Mouse (Mus musculus) heart, embryonic 10.5 days (tissue): ENCODE measurements at regions not wholly inside any gene's neighbourhood (a gene's known extent, or its start where the extent isn't known, plus 50 kb on each side); places are given as distances from the start of the nearest gene placed in this dataset.

Experiments used
- DNase-seq: peaks from one replicate; pipeline ENCODE4 v3.0.0-alpha.2; 2017; ENCODE audit warnings: low spot score
- H3K27ac ChIP-seq: fragments of 300-500 bp; sonication (generic); 2 replicates; pipeline ENCODE4 v1.5.1; 2016; ENCODE audit warnings: mild to moderate bottlenecking
- H3K27me3 ChIP-seq: fragments of 300-500 bp; sonication (generic); 2 replicates; pipeline ENCODE4 v1.6.1; 2016; ENCODE audit warnings: mild to moderate bottlenecking; ENCODE audit not compliant: poor library complexity, insufficient read depth, severe bottlenecking
- H3K36me3 ChIP-seq: fragments of 300-500 bp; sonication (generic); 2 replicates; pipeline ENCODE4 v1.6.1; 2016; ENCODE audit warnings: mild to moderate bottlenecking, moderate library complexity
- H3K4me1 ChIP-seq: fragments of 300-500 bp; sonication (generic); 2 replicates; pipeline ENCODE4 v1.6.1; 2016; ENCODE audit warnings: mild to moderate bottlenecking
- H3K4me3 ChIP-seq: fragments of 300-500 bp; sonication (generic); 2 replicates; pipeline ENCODE4 v1.5.1; 2016; ENCODE audit warnings: mild to moderate bottlenecking, moderate library complexity
- H3K9me3 ChIP-seq: fragments of 300-500 bp; sonication (generic); 2 replicates; pipeline ENCODE4 v1.6.1; 2016; ENCODE audit warnings: mild to moderate bottlenecking, moderate library complexity
- WGBS: fragments of 180-500 bp; shearing (Covaris S2); methylation state at CpG from one replicate; pipeline ENCODE4 v1.1.7; 2016; 5-methylcytosine and 5-hydroxymethylcytosine counted together

DNA sequence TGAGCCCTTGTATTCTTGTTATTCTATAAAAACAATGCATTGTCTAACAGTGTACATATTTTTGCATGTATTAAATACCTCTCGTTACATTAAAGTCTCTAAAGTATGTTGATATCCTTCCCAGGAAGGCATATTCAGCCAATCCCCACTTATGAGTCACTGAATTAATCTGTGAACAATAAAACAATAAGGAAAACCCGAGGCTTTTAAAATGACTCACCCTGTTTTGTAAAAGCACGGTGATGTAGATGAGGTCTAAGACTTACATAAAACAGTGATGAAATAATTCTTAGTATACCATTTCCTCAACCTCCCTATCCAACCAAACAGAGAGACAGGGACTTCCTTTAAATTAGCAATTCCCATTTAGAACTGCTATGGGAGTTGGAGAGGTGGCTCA, 95.8 kb downstream of the Asb7 start:
- H3K36me3 ChIP-seq: no peaks in the 10 kb centered on the region
- H3K4me1 ChIP-seq: no peaks in the 10 kb centered on the region
- WGBS: 76% methylated on average over 3 of the region's 3 CpGs
- H3K9me3 ChIP-seq: no peaks in the 10 kb centered on the region
- H3K27me3 ChIP-seq: no peaks in the 10 kb centered on the region
- H3K27ac ChIP-seq: no peak overlapping the region
- DNase-seq: no peak
- H3K4me3 ChIP-seq: no peak overlapping the region

DNA sequence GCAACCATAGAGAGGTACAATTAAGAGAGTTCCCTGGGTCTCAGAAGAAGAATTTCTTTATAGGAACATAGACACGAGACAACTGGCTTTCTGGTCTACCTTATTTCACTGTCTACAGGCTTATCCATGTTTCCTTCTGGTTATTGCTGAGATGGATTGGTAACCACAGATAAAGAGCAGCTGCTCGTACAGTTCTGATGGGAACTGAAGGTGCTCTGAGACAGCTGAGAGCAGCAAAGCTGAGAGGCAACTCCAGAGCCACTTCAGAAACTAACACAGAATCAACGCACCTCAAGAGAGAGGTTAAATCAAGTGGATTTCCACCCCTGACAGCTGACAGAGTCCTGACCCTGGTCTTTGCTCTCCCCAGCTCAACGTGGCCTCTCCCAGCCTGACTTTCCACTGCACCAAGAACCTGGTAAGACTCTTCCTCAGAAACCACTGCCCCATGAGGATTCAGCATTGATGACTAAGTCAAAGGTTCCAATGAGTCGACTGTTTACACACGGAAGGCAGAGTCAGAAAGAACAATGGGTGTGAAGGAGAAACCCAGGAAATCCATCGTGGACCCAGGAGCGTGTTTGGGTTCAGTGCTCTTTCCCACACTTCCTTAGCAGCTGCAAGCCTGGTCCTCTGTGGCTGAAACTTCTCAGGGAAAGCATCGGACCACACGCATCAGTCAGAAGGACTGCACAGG, 97.7 kb downstream of the Asb7 start:
- H3K4me1 ChIP-seq: no peaks in the 10 kb centered on the region
- no peaks in the 10 kb centered on the region for H3K36me3 ChIP-seq
- no peak for DNase-seq
- 62% methylated on average over 10 of the region's 10 CpGs for WGBS
- no peak overlapping the region for H3K4me3 ChIP-seq
- H3K27ac ChIP-seq: no peak overlapping the region
- no peaks in the 10 kb centered on the region for H3K9me3 ChIP-seq
- H3K27me3 ChIP-seq: no peaks in the 10 kb centered on the region

DNA sequence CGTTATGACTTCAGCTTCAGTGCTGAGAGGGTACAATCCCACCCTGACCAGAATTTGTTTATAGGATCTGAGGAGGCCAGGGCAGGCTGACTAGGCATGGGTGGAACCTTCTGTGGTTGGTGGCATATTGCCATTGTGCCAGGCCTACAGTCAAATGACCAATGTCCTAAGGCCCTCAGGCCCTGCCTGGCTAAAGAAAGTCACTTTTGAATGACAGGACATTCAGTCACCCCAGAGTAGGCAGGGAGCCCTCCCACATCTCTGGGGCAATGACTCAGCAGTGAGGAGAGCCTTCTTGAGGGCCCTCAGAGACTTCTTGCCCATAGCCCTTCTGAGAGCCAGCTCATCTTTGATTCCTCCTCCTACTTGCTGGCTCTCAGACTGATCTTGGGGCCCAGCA, 102.9 kb downstream of the Asb7 start:
- H3K9me3 ChIP-seq: no peaks in the 10 kb centered on the region
- no peak overlapping the region for H3K27ac ChIP-seq
- DNase-seq: no peak
- H3K4me3 ChIP-seq: no peak overlapping the region
- H3K4me1 ChIP-seq: no peaks in the 10 kb centered on the region
- 78% methylated on average over 1 of the region's 1 CpGs for WGBS
- no peaks in the 10 kb centered on the region for H3K36me3 ChIP-seq
- no peaks in the 10 kb centered on the region for H3K27me3 ChIP-seq

DNA sequence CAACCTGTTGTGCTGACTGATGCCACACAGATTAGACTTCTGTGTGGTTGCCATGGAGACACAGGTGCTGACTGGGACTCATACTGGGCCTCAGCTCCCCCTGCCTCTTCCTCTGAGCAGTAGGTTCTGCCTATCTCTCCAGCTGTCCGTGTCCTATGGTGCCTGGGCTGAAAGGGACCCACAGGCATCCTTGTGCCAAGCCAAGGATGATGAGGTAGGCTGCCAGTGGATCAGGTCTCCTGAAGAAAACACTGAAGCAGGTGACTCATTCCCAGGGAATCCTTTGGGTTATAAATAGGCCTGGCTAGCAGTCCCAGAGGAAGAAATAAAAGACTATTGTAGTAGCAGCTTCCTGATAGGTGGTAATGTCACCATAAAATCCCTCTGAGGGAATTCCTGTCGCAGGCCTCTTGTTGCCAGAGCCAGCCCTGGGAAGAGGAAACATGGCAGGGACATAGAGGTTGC, 108.7 kb downstream of the Asb7 start:
- Histone ChIP-seq H3K4me1 (peaks cover 19% of the 10 kb centered on the region; the same call in 1 of the 2 replicates), H3K27ac (no peak overlapping the region; the same call in 1 of the 2 replicates), H3K36me3 (no peaks in the 10 kb centered on the region), H3K4me3 (no peak overlapping the region), H3K9me3 (no peaks in the 10 kb centered on the region), H3K27me3 (no peaks in the 10 kb centered on the region)
- 44% methylated on average over 2 of the region's 2 CpGs for WGBS
- no peak for DNase-seq

DNA sequence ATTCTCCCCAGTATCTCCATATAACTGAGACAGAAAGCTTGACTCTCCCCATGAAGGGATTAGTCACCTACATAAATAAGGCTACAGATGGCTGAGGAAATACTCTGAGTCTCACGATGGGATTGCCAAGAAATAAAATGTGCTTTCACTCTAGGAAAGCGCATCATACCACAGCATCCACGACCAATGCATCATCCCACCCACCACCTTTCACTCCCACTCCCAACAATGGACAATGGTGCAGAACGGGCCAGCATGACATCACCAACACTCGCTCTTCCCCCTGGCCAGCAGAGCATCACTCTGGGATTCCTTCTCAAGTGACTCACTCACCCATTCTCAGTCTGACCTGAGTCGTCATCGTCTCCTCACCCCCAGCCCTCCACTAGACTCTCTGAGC, 113.1 kb downstream of the Asb7 start:
- H3K4me1 ChIP-seq: peaks cover 22% of the 10 kb centered on the region
- no peaks in the 10 kb centered on the region for H3K9me3 ChIP-seq
- no peaks in the 10 kb centered on the region for H3K27me3 ChIP-seq
- WGBS: 85% methylated on average over 7 of the region's 7 CpGs
- no peaks in the 10 kb centered on the region for H3K36me3 ChIP-seq
- no peak overlapping the region for H3K27ac ChIP-seq
- DNase-seq: no peak
- no peak overlapping the region for H3K4me3 ChIP-seq

DNA sequence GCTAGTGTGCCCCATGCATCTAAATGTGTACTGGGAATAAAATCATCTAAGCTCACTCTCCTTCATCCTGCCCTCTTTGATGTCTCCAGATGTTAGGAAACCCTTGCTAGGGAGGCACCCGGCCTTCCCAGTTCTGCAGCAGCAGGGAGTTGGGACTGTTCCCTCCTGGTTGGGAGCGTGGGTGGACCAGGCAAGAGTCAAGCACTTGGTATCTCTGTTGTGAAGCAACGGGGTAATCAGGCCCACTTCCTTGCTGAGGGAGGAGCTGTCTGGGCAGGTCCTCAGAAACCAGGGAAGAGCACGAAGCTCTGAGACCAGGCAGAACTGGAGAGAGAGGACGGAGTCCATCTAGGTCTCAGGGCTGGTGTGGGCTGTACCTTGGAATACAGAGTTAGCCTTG, 117.9 kb downstream of the Asb7 start:
- no peak for DNase-seq
- 49% methylated on average over 5 of the region's 5 CpGs for WGBS
- Histone ChIP-seq H3K4me1 (peaks cover 5% of the 10 kb centered on the region; the same call in 1 of the 2 replicates), H3K36me3 (no peaks in the 10 kb centered on the region), H3K9me3 (no peaks in the 10 kb centered on the region), H3K27ac (no peak overlapping the region), H3K27me3 (no peaks in the 10 kb centered on the region), H3K4me3 (no peak overlapping the region)

DNA sequence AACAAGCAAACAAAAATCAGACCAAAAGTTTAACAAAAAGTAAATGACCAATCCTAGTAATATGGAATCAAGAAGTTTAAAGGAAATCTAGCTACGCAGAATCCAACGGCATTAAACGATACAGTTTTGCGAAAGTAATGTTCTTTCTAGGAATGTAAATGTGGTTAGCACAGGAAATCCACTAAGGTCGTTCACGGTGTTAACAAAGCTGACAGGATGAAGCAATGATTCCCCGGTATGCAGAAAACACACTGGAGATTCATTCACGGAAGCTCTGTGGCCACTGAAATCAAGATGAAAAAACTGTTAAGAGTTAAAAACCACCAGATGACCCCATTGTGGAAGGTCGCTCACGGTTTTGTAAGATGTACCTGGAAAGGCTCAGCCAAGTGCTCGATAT, 120.4 kb upstream of the Aldh1a3 start:
- Histone ChIP-seq H3K36me3 (no peaks in the 10 kb centered on the region), H3K9me3 (no peaks in the 10 kb centered on the region), H3K27ac (no peak overlapping the region), H3K4me1 (peaks cover 3% of the 10 kb centered on the region; the same call in 1 of the 2 replicates), H3K4me3 (no peak overlapping the region), H3K27me3 (no peaks in the 10 kb centered on the region)
- 88% methylated on average over 11 of the region's 11 CpGs for WGBS
- DNase-seq: no peak

DNA sequence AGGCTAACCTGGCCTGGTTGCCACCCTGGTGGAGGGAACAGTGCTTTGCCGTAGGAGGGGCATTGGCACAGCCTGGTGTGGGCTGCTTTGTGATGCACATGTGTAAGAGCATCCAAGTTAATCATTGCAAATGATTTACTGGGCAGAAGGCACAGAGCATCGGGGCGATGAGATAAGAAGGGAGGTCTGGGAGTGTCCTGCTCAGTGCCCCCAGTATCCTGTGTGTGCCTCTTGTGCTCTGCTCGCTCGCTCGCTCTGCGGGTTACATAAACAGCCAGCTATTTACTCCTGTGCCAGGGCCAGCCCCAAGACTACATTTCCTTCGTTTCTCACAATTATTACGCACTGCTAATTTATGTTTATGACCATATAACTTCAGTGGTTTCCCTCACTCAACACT, 117.9 kb upstream of the Aldh1a3 start:
- H3K27me3 ChIP-seq: no peaks in the 10 kb centered on the region
- no peaks in the 10 kb centered on the region for H3K9me3 ChIP-seq
- H3K4me1 ChIP-seq: peaks cover 3% of the 10 kb centered on the region; the same call in 1 of the 2 replicates
- no peak overlapping the region for H3K27ac ChIP-seq
- no peak overlapping the region for H3K4me3 ChIP-seq
- H3K36me3 ChIP-seq: no peaks in the 10 kb centered on the region
- DNase-seq: no peak
- 72% methylated on average over 9 of the region's 9 CpGs for WGBS

DNA sequence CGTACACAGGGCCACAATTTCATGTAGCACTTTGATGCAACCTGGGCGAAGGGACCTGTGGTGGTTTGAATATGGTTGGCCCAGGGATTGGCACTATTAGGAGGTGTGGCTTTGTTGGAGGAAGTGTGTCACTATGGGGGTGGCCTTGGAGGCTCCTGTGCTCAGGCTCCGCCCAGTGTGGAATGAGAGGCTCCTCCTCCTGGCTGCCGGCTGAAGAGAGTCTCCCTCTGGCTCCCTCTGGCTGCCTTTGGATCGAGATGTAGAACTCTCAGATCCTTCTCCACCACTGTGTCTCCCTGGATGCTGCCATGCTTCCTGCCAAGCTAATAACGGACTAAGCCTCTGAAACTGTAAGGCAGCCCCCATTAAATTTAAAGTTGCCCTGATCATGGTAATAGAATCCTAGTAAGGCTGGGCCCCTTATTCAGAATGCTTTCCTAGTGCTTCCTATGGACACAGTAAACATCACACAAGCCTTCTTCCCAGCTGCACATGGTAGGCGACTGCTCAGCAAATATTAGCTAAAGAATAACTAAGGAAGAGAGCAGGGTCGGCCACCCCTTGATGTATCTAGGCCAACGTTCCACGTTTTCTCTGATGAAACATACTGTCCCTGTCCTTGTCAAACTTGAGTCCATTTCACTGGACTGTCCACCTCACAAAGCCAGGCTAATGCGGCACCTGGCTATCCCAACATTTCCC, 117.2 kb upstream of the Aldh1a3 start:
- Histone ChIP-seq H3K27me3 (no peaks in the 10 kb centered on the region), H3K9me3 (no peaks in the 10 kb centered on the region), H3K36me3 (no peaks in the 10 kb centered on the region), H3K4me3 (no peak overlapping the region), H3K27ac (no peak overlapping the region), H3K4me1 (peaks cover 3% of the 10 kb centered on the region; the same call in 1 of the 2 replicates)
- 83% methylated on average over 11 of the region's 11 CpGs for WGBS
- no peak for DNase-seq

DNA sequence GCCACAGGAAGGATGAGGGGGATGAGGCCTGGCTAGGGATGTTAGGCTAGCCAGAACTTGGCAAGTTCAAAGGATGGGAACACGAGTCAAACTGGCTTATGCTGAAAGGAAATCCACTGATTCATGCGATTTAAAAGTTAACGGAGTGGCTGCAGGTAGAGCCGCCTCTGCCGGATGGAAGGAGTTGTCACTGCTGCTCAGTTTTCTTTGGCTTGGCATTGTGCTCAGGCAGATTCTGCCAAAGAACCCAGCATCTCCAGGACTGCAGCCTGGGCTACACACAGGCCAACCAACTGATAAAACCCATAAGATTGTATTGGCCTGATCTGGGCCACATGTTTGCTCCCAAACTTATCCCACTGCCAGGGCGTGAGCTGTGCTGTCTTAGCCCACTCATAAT, 105.3 kb upstream of the Aldh1a3 start:
- no peaks in the 10 kb centered on the region for H3K9me3 ChIP-seq
- H3K27me3 ChIP-seq: no peaks in the 10 kb centered on the region
- no peak overlapping the region for H3K4me3 ChIP-seq
- DNase-seq: no peak
- H3K4me1 ChIP-seq: peaks cover 12% of the 10 kb centered on the region
- H3K27ac ChIP-seq: no peak overlapping the region
- H3K36me3 ChIP-seq: no peaks in the 10 kb centered on the region
- 86% methylated on average over 6 of the region's 6 CpGs for WGBS

DNA sequence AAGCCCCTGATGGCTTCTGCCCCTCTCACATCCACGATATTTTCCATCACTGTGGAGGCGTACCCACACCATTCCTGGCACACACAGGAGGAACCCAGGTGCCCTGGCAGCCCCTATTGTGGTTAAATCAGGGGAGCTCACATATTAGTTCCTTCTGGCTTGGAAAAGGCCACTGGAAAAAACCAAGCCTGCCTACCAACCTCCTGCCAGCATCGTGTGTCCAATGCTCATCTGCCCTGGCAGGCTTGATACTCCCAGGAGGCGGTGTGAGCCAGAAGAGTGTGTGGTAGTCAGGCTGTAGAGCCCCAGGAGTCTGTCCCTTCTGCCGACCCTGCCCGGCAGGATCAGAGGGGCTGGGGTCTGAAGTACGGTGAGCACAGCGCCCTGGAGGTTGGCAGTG, 104.7 kb upstream of the Aldh1a3 start:
- Histone ChIP-seq H3K9me3 (no peaks in the 10 kb centered on the region), H3K4me3 (no peak overlapping the region), H3K4me1 (peaks cover 12% of the 10 kb centered on the region), H3K36me3 (no peaks in the 10 kb centered on the region), H3K27me3 (no peaks in the 10 kb centered on the region; the same call in 1 of the 2 replicates), H3K27ac (no peak overlapping the region)
- DNase-seq: no peak
- WGBS: 78% methylated on average over 8 of the region's 8 CpGs

DNA sequence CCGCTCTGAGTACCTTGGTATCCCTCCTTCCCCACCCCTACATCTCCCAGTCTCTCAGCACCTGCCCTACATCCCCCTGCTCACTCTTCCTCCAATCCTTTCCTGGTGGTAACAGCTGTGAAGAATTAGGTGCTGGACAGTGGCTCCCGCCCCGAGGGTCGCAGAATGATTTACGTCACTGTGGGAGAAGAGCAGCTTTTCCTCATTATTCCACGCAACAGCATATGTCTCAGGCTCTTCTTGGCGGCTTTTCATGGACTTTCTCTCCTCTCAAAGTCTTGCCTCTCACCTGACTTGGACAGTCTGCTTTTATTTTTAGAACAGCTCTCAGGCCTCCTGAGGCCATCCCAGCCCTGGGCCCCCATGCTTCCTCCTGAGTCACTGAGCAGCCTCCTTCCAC, 103.8 kb upstream of the Aldh1a3 start:
- no peaks in the 10 kb centered on the region; the same call in 1 of the 2 replicates for H3K27me3 ChIP-seq
- no peak for DNase-seq
- no peak overlapping the region for H3K27ac ChIP-seq
- H3K9me3 ChIP-seq: no peaks in the 10 kb centered on the region
- H3K4me1 ChIP-seq: peaks cover 12% of the 10 kb centered on the region
- no peaks in the 10 kb centered on the region for H3K36me3 ChIP-seq
- H3K4me3 ChIP-seq: no peak overlapping the region
- WGBS: 63% methylated on average over 7 of the region's 7 CpGs

DNA sequence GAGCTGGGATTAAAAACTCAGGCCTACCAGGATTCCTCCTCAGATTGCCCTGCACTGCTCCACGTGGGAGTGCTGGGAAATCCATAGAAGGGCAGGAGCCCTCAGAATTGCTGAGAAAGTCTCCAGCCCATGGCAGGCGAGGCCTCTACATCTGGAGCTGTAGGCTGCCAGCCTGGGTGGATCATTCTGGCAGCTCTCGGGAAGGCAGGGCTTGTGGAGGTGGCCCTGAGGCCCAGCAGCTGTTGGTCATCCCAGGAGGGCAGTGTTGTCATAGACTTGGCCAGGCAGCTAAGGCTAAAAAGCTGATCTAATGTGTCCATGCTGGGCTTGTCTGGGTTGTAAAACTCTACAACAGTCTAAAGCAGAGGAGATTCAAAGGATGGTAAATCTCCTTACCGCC, 101.6 kb upstream of the Aldh1a3 start:
- no peaks in the 10 kb centered on the region; the same call in 1 of the 2 replicates for H3K27me3 ChIP-seq
- no peak overlapping the region for H3K27ac ChIP-seq
- no peak overlapping the region for H3K4me3 ChIP-seq
- 64% methylated on average over 4 of the region's 4 CpGs for WGBS
- DNase-seq: no peak
- peaks cover 12% of the 10 kb centered on the region for H3K4me1 ChIP-seq
- no peaks in the 10 kb centered on the region for H3K36me3 ChIP-seq
- H3K9me3 ChIP-seq: no peaks in the 10 kb centered on the region
